Comparison of ENCODE assay signal across 22 mouse cellular contexts in the genomic region with DNA sequence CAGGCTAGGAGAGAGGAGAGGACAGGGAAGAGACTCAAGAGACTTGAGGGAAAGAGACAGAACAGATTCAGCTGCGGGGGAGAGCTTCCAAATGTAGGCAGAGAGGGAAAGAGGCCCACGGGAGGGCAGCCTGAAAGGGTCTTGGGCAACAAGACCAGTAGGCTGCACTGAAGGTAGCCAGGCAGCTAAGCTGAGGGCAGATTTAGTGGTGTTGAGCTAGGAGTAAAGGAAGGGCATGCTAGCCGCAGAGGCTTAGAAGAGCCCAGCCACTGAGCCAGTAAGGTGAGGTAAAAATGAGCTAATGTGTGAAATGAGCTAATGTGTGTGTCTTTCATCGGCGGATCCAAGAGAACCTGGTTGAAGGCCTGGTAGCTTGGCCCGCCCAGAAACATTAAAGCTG. TPM values are rescaled to one million over a fixed set of nuclear protein-coding genes. Genes with fewer than 3 reads are reported as not detected.
DNase-seq lines count a peak whose midpoint lies in the region; ATAC-seq lines count a peak whose summit lies in the region.
"Had no signal": no experiment of that assay in that cellular context is flagged by ENCODE, and none has a peak within 500 bp of the region (broad histone marks: within the 10 kb centered on the region; RNA-seq: fewer than 3 reads in every experiment).

No protein-coding gene starts in this region.

- H3K9me3 ChIP-seq in heart, embryonic 13.5 days, result no peaks in the 10 kb centered on the region
- H3K9me3 ChIP-seq in midbrain, embryonic 11.5 days (ENCODE audit: control insufficient read depth, low read length), result no peaks in the 10 kb centered on the region
- no peaks in the 10 kb centered on the region for H3K9me3 ChIP-seq in midbrain, embryonic 10.5 days (replicated peaks)
- H3K9me3 ChIP-seq: embryonic facial prominence, embryonic 13.5 days; embryonic facial prominence, embryonic 15.5 days; forebrain, embryonic 10.5 days; forebrain, embryonic 12.5 days had no signal

- no peaks in the 10 kb centered on the region for H3K27me3 ChIP-seq in heart, embryonic 13.5 days (replicated peaks)
- H3K27me3 ChIP-seq in midbrain, embryonic 11.5 days (ENCODE audit: control insufficient read depth, insufficient read depth, low read length), result no peaks in the 10 kb centered on the region
- H3K27me3 ChIP-seq in midbrain, embryonic 10.5 days (ENCODE audit: low read depth, poor library complexity, severe bottlenecking), result no peaks in the 10 kb centered on the region
- H3K27me3 ChIP-seq: embryonic facial prominence, embryonic 13.5 days; embryonic facial prominence, embryonic 15.5 days; forebrain, embryonic 12.5 days had no signal

- H3K36me3 ChIP-seq in heart, embryonic 13.5 days, result no peaks in the 10 kb centered on the region
- H3K36me3 ChIP-seq in midbrain, embryonic 11.5 days (ENCODE audit: control insufficient read depth, insufficient read depth, low read length), result no peaks in the 10 kb centered on the region
- H3K36me3 ChIP-seq in midbrain, embryonic 10.5 days, result peaks cover 7% of the 10 kb centered on the region; the same call in 1 of the 2 replicates
- H3K36me3 ChIP-seq: embryonic facial prominence, embryonic 13.5 days; forebrain, embryonic 10.5 days; forebrain, embryonic 12.5 days had no signal

- no peak for ATAC-seq in heart, embryonic 13.5 days (ENCODE audit: extremely low read depth, insufficient number of reproducible peaks, low FRiP score, low TSS enrichment)
- no peak for ATAC-seq in midbrain, embryonic 11.5 days (ENCODE audit: low FRiP score)
- ATAC-seq: forebrain, embryonic 14.5 days had no signal

- intact Hi-C loops in heart, postnatal 14 days (cut with DNase I), result no loop called here

- H3K4me1 ChIP-seq in heart, embryonic 13.5 days, result peaks cover 84% of the 10 kb centered on the region
- H3K4me1 ChIP-seq in midbrain, embryonic 11.5 days (ENCODE audit: control insufficient read depth, insufficient read depth, low read length), result peaks cover 14% of the 10 kb centered on the region
- H3K4me1 ChIP-seq in midbrain, embryonic 10.5 days, result peaks cover 28% of the 10 kb centered on the region

- no peak overlapping the region for H3K4me3 ChIP-seq in heart, embryonic 13.5 days
- H3K4me3 ChIP-seq in midbrain, embryonic 11.5 days (ENCODE audit: low read depth, low read length), result no peak overlapping the region
- no peak overlapping the region for H3K4me3 ChIP-seq in midbrain, embryonic 10.5 days
- H3K4me3 ChIP-seq: embryonic facial prominence, embryonic 13.5 days; embryonic facial prominence, embryonic 15.5 days; erythroblast, embryonic 14.5 days; forebrain, embryonic 10.5 days; forebrain, embryonic 12.5 days had no signal

- peak; percentile 61 for DNase-seq in heart, adult 11 months
- no peak for DNase-seq in heart, postnatal 14 days
- DNase-seq in heart, adult 9 months (ENCODE audit: low spot score in 2 of 2), result no peak
- DNase-seq in midbrain, embryonic 11.5 days (ENCODE audit: low spot score, missing footprints), result peak; percentile 68
- DNase-seq in midbrain, embryonic 10.5 days (ENCODE audit: low spot score), result no peak
- DNase-seq: adrenal gland, adult 2 months; adrenal gland, postnatal 10 days; adrenal gland, postnatal 25 days; cerebellum, adult 11 months; cerebellum, adult 18-20 months; cerebellum, adult 8-10 months; cerebellum, adult 9-11 months; cerebellum, postnatal 14 days; cerebellum, postnatal 36 days; embryo, embryonic 11 days had no signal

- no peak overlapping the region for H3K4me2 ChIP-seq in heart, embryonic 13.5 days
- H3K4me2 ChIP-seq in midbrain, embryonic 11.5 days, result no peak overlapping the region
- H3K4me2 ChIP-seq: embryonic facial prominence, embryonic 13.5 days; embryonic facial prominence, embryonic 15.5 days; forebrain, embryonic 12.5 days had no signal

- WGBS in heart, embryonic 13.5 days, result 78% methylated on average over 6 of the region's 6 CpGs
- 89% methylated on average over 6 of the region's 6 CpGs for WGBS in midbrain, embryonic 11.5 days
- WGBS in midbrain, embryonic 10.5 days, result 90% methylated on average over 6 of the region's 6 CpGs

- H3K9ac ChIP-seq in heart, embryonic 13.5 days, result 0 out of 2 replicates have a peak overlapping the region, but pooled peaks have one; percentile 33
- no peak overlapping the region for H3K9ac ChIP-seq in midbrain, embryonic 11.5 days (ENCODE audit: low read length)
- H3K9ac ChIP-seq: embryonic facial prominence, embryonic 13.5 days; embryonic facial prominence, embryonic 15.5 days; forebrain, embryonic 12.5 days had no signal

- no peak overlapping the region for H3K27ac ChIP-seq in heart, embryonic 13.5 days (replicated peaks)
- no peak overlapping the region for H3K27ac ChIP-seq in midbrain, embryonic 11.5 days (ENCODE audit: low read depth, low read length)
- H3K27ac ChIP-seq in midbrain, embryonic 10.5 days (replicated peaks), result no peak overlapping the region
- H3K27ac ChIP-seq: embryonic facial prominence, embryonic 13.5 days; embryonic facial prominence, embryonic 15.5 days; forebrain, embryonic 10.5 days; forebrain, embryonic 12.5 days had no signal

RNA-seq across cellular contexts. Expression of gene Pcnx, which starts 5.4 kb away (rescaled TPM):
- total RNA-seq in heart, postnatal 14 days (2021), result 10 to 100 TPM; 68.0 to 70.0 TPM
- polyA plus RNA-seq in heart, embryonic 13.5 days (2015; fragmentation: Nextera tagmentation; extraction: Ambion mirVana), result 8.8 and 9.0 TPM in 2 replicates
- polyA plus RNA-seq in midbrain, embryonic 11.5 days (2014; fragmentation: Nextera tagmentation; extraction: Ambion mirVana), result 11.4 and 11.9 TPM in 2 replicates
- 7.9 and 9.5 TPM in 2 replicates for polyA plus RNA-seq in midbrain, embryonic 10.5 days (2016; fragmentation: Nextera tagmentation; extraction: Ambion mirVana)

Comparison
In these comparisons a context has a peak if more than half of its experiments do, and no peak if none do; other contexts are left out.
1. DNase-seq: peak in heart, adult 11 months (single experiment) and midbrain, embryonic 11.5 days (single experiment); none in heart, postnatal 14 days (0 of 2), heart, adult 9 months (0 of 2) and midbrain, embryonic 10.5 days (single experiment).